Mouse (Mus musculus): ENCODE measurements at regions not wholly inside any gene's neighbourhood (a gene's known extent, or its start where the extent isn't known, plus 50 kb on each side); places are given as distances from the start of the nearest gene placed in this dataset.

DNA sequence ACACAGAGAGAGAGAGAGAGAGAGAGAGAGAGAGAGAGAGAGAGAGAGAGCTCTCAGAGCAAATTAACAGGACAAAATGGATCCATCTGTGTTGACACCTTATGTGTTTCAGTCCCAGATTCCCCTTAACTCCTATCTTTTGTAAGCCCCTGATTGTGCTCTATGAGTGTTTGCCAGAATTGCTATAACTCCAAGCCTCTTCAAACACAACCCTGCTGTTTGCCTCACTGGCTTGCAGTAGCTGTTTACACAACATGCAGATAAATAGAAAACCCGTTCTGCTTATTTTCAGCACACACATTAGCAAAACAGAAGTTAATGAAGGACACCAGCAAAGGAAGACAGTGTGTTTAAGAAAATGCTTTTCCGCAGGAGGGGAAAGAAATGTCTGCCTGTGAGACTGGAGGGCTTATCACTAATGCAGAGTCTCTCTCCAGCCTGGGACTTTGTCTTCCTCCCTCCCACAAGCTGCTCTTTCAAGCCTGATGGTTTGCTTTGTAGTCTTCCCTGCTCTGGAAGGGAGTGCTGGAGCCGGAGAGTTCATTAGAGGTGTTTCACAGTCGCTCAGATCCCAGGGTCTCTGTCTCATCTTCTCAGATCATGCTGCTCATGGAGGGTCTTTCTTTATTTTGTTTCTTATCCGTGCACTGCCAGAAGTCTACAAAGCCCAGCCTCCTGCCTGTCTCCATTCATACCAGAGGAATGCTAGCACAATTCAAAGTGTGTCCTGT, 338.4 kb downstream of the Rnd3 start:
- Histone ChIP-seq H3K27ac (no peak overlapping the region), H3K4me3 (no peak overlapping the region)
- no peak for DNase-seq (ENCODE audit: low spot score in 2 of 2)
- no peak for TF ChIP-seq CTCF (conservative IDR thresholded peaks at IDR 0.05)

DNA sequence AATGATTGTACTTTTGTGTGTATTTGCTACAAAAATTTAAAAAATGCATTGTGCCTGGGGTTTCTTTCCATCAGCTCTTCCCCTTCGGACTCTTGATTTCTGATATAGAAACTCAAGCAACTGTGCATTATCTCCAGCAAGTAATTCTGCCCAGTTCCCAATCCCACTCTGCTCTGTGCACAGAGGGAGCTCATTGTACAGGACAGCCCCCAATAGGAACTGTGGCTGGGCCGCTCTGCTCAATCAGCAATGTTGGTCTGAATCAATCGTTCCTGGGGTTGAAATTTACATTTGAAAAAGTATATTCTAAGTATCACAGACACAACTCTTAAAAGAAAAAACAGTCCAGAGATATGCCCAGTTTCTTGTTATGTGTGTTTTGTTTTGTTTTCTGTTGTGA, 339.1 kb downstream of the Rnd3 start:
- no peak for TF ChIP-seq CTCF (conservative IDR thresholded peaks at IDR 0.05)
- H3K4me3 ChIP-seq = no peak overlapping the region
- no peak overlapping the region for H3K27ac ChIP-seq
- no peak for DNase-seq (ENCODE audit: low spot score in 2 of 2)

DNA sequence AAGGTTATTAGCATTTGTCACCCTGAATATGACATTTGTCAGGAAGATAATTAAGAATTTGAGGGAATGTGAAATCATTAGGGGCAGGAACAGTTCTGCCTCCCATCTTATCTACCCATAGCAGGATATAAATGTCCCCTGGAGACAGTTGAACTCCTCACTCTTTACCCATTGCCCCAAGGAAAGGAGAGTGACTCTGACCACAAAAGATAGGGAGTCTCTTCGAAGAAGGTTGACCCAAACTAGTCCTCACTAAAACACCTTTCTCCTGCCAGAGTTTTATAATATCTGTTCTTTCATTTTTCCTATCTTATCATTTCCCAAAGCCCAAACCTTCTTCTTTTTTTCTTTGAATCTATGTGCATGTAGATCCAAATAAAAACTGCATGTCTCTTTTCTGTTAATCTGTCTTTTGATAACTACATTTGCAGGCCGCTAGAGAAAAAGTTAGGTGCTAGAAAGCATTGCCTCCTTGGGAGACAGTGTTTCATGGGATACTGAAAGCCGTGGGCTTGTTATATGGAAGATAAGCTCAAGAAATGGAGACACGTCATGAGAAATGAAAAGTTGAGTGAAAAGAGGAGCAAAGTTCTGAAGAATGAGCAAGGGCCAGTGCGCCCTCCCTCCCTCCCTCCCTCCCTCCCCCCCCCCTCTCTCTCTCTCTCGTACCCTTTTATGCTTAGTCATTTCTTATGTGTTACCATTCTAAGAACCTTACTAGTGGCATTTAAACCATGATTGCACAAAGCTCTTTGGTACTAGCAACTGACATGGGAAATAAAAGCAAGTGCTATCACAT, 341.6 kb downstream of the Rnd3 start:
- no peak for TF ChIP-seq CTCF (conservative IDR thresholded peaks at IDR 0.05)
- no peak overlapping the region for H3K4me3 ChIP-seq
- H3K27ac ChIP-seq = no peak overlapping the region
- DNase-seq (ENCODE audit: low spot score in 2 of 2) = no peak

DNA sequence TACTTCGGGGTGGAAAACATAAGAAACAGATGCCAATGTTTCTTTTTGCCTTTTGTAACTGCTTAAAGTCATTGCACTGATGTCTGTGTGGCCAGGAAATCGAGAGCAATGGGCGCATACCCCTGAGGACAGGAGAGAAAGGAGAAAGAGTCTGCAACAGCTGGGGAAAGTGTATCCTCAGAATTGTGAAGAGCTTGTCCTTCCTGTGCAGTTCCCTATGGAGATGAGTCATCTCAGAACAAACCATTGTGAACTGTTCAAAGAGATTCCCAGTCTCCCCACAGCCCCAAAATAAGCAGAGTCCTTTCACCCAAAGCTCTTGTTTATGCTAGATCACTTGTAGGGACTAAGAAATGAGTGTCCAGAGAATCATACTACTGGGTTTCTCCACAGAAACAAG, 343.3 kb downstream of the Rnd3 start:
- DNase-seq (ENCODE audit: low spot score in 2 of 2) = no peak
- H3K27ac ChIP-seq = no peak overlapping the region
- no peak for TF ChIP-seq CTCF (conservative IDR thresholded peaks at IDR 0.05)
- no peak overlapping the region for H3K4me3 ChIP-seq

DNA sequence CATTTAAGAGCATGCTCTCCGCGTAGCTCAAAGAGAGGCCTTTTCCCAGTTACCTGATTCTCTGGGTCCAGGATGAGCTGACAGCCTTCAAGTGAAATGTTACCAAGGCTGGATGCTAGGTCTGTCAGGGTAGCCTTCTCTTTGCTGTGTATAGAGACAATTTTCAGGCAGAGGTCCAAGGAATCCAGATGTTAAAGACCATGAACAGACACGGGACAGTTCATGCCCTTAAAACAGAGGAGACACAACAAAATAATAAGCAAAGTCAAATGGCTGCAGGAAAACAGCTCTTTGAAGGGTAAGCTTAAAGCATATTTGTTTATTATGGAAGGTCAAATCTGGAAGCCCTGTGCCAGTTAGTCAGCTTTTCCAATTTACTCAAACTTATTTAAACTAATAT, 352.8 kb downstream of the Rnd3 start:
- no peak for TF ChIP-seq CTCF (conservative IDR thresholded peaks at IDR 0.05)
- DNase-seq (ENCODE audit: low spot score in 2 of 2) = no peak
- no peak overlapping the region for H3K4me3 ChIP-seq
- no peak overlapping the region for H3K27ac ChIP-seq

DNA sequence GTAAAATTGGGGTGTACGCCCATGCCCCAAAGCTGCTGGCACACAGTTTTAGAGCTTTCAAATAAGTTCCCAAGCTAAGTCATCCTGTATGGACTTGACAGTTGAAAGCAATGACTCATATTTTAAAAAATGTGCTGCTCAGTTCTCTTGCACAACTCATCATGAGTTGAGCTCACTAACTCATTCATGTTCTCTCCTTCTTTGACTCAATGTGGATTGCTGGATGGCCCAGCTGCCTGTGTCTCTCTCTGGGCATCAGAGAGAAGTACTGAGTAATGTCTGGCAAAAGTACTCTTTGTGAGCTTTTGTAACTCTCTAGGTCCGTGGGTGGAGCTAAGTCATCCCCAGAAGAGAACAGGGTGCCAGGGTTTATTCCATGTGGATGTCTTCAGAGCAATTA, 355.3 kb downstream of the Rnd3 start:
- no peak for DNase-seq (ENCODE audit: low spot score in 2 of 2)
- H3K4me3 ChIP-seq = no peak overlapping the region
- no peak for TF ChIP-seq CTCF (conservative IDR thresholded peaks at IDR 0.05)
- no peak overlapping the region for H3K27ac ChIP-seq

DNA sequence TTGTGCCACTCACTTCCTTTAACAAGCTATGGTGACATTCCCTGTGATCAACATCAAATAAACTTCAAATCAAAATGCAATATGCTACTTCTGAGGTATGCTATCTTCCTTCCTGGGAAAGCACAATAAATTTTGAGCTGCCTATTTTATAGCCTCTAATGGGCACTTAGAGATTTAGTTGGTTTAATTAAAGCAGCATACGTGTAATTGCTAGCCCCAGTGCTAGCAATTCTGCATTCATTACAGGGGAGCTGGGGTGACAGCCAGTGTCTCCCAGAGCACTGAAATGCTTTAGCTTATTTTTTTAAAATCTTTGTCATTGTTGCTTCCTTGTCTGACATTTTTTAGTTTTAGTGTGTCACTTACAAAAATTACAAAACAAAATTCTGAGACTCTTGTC, 355.8 kb downstream of the Rnd3 start:
- Histone ChIP-seq H3K4me3 (no peak overlapping the region), H3K27ac (no peak overlapping the region)
- TF ChIP-seq CTCF (conservative IDR thresholded peaks at IDR 0.05) = no peak
- no peak for DNase-seq (ENCODE audit: low spot score in 2 of 2)

DNA sequence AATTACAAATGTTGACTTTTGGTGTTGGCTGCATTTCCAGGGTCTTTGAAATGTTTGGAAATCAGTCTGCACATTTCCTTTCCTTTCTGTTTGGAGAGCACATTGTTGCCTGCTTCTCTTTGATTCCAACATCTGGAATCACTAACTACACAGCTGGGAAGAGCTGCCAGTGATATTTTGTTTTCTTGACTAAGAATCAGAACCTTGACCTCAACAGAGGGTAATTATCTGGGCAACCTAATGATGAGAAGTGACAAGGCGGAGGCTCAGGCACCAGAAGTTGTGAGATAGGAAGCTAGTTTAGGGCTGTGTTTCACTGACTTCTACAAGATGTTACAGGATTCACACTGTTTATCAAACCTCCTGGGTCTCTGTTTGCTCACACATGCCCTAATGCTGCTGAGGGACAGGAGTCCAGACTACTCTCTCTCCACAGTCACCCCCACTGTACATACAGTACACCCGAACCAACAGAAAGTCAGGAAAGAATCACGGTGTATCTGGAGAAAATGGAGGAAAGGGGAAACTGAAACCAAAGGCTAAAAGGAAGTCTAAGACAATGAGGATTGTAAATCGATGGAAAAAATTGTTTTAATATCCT, 359.8 kb downstream of the Rnd3 start:
- no peak overlapping the region for H3K4me3 ChIP-seq
- no peak for DNase-seq (ENCODE audit: low spot score in 2 of 2)
- no peak overlapping the region for H3K27ac ChIP-seq
- no peak for TF ChIP-seq CTCF (conservative IDR thresholded peaks at IDR 0.05)

DNA sequence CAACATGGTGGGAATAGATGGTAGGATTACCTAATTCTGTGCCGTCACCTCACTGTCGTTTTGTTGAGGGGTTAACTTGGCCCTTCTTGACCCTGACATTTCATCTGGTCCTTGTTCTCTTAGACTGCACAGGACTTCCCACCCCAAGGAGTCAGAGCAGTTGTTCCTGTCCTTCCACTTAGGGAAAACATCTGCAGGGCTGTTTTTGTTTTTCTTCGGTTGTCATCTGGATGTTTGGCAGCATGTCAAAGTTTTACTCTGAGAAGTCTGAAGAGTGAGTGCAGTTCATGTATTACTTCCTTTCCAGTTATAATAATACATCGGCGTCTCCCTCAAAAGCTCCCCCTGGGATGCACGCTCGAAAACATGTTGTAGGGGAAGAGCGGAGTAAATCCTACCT, 376.8 kb downstream of the Rnd3 start:
- DNase-seq (ENCODE audit: low spot score in 2 of 2) = no peak
- no peak for TF ChIP-seq CTCF (conservative IDR thresholded peaks at IDR 0.05)
- no peak overlapping the region for H3K4me3 ChIP-seq

DNA sequence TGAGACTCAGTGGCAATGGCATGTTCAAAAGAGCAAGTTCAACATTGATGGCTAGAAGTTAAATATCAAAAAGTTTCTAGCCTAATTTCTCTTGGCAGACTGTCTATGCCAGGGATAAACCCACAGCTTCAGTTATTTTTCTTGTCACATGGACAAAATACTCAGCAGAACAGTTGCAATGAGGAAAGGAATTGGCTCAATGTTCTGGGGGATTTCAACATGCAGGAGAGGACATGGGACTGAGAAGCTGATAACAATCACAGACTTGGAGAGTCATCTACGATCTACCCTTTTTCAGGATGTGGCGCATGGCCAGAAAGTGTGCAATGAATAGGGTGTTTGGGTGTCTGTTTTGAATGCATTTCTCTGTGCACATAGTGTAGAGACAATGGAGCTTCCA, 389.9 kb downstream of the Rnd3 start:
- no peak overlapping the region for H3K4me3 ChIP-seq
- H3K27ac ChIP-seq = no peak overlapping the region
- TF ChIP-seq CTCF (conservative IDR thresholded peaks at IDR 0.05) = no peak
- DNase-seq (ENCODE audit: low spot score in 2 of 2) = no peak

More for the DNA sequence above, 376.8 kb downstream of the Rnd3 start:
- H3K27ac ChIP-seq = no peak overlapping the region

DNA sequence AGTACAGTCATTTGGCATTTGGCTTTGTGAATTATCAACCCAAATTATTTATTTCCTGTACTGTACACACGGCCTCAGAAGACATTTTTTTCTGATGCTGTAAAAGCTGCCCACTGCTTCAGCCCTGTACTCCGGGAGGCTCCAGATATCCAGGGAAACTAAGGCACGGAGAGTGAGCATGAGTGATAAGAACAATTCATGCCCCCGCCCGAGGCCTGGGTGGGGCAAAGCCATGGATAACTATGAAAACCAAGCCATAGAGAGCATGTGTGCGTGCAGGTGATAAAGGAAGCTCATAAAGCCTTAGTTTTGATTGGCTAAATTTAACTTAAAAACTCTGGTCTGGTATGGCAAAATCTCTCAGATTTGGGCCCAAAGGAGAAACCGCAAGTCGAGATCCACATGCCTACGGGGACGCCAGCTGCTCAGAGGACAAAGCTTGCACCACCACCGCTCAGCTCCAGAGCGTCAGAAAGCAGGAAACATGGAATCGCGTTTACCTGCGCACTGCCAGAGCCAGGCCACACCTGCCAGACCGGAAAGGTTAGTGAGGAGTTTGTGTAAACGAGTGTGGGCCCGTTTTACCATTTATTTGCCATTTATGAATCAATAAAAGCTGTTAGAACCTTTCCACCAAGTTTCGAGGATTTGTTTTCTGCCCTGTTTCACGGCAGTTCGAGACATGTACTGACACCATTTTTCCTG, 390.9 kb downstream of the Rnd3 start:
- no peak for TF ChIP-seq CTCF (conservative IDR thresholded peaks at IDR 0.05)
- H3K4me3 ChIP-seq = no peak overlapping the region
- DNase-seq (ENCODE audit: low spot score in 2 of 2) = no peak
- no peak overlapping the region for H3K27ac ChIP-seq

DNA sequence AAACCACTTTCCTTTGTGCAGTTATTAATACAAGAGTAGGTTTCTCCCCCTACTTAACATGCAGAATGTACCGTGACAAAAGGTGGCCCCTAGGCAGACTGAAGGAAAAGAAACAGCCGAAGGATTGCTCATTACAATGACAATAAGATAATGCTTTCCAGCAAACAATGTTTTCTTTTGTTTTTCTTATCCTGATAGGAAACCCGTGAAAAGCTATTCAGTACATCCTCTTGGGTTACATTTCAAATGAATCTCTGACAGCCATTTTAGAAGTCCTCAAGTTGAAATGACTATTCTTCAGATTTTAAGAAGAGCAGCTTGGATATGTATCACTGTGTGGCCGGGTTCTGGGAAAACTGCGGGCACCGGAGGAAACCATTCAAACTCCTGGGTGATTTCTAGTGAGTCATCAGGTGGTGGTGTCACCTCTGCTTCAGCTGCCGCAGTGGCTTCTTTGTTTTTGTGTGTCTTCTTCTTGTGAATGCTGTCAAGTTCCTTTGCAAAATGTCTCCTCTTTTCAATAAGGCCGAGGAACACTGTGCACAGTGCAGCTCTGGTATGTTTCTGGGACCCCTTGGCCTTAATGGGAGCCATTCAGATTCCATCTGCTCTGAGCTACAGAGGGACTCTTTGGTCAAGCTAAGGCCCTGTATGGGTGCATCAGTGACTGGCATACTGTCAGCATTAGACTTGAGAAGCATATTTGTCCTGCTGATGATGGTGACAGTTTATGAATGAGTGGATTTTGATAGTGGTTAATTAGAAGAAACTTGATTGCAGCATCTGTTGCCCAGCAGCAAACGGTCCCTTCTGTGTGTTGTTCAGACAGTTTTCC, 393.1 kb downstream of the Rnd3 start:
- H3K27ac ChIP-seq = no peak overlapping the region
- no peak for TF ChIP-seq CTCF (conservative IDR thresholded peaks at IDR 0.05)
- H3K4me3 ChIP-seq = no peak overlapping the region
- DNase-seq (ENCODE audit: low spot score in 2 of 2) = no peak

Data from layer of hippocampus, adult 2 months (tissue).